Mouse (Mus musculus) erythroblast, embryonic 14.5 days (primary cell): ENCODE results near the gene Abl1.

Source experiments
- GATA1 ChIP-seq: IDR thresholded peaks from 2 replicates; pipeline ENCODE4 v1.6.1; 2012; ENCODE audit warnings: low read length, inconsistent platforms, mixed read lengths
- TAL1 ChIP-seq: IDR thresholded peaks from 3 replicates; pipeline ENCODE4 v1.6.1; 2012; ENCODE audit warnings: low read length, inconsistent platforms, mixed read lengths

GRCm38 (mm10) chr2:31746835-31747234, 58.7 kb downstream of the Abl1 start:
- TF ChIP-seq GATA1 (no peak), TAL1 (no peak)
